Mouse (Mus musculus): ENCODE measurements around the gene Lcor.

GRCm38 (mm10) chr19:41483445-41484040 lies 1.1 kb downstream of the Lcor start:
- TF ChIP-seq CTCF (IDR thresholded peaks at IDR 0.05; ENCODE audit: low read depth) (no peak), EP300 (optimal IDR thresholded peaks at IDR 0.05) (no peak)

Measured in stomach, postnatal 0 days (tissue).